In the genomic region with DNA sequence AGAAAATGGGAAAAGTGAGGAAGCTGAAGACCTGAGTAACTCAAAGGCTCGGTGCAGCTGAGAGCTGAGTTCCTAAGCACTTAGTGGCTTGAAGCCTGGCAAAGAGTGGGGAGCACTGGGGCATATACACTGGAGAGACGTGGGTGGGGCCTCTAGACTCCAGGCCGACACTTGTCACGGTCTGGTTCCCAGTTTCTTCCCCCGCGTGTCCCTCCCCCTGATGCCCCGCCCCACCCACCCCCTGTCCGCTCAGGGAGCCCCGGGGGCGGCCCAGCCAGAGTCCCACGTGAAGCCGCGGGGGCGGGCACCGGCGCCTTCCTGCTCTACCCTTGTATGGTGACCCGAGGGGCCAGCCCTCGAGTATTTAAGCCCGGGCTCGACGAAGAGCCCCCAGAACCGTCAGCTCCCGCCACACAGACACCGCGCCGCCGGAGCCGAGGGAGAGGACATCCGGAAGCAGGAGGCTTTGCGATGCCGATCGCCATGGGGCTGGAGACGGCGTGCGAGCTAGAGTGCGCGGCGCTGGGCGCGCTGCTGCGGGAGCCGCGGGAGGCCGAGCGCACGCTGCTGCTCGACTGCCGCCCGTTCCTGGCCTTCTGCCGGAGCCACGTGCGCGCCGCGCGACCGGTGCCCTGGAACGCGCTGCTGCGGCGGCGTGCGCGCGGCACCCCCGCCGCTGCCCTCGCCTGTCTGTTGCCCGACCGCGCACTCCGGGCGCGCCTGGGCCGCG, we compare ENCODE assay signal across 8 mouse cellular contexts. TPM values are rescaled to one million over a fixed set of nuclear protein-coding genes. Genes with fewer than 3 reads are reported as not detected.
DNase-seq lines count a peak whose midpoint lies in the region; ATAC-seq lines count a peak whose summit lies in the region.

A gene (plus strand): TSS at position 393 of the 730 bp plus-strand sequence.

- peaks cover 73% of the 10 kb centered on the region for H3K27me3 ChIP-seq in hindbrain, embryonic 13.5 days

- peak within 1 kb of the TSS; percentile 57 for H3K4me3 ChIP-seq in hindbrain, embryonic 13.5 days

- peaks cover 13% of the 10 kb centered on the region for H3K4me1 ChIP-seq in hindbrain, embryonic 13.5 days (replicated peaks)

- ATAC-seq in hindbrain, embryonic 13.5 days (ENCODE audit: low FRiP score) = peak; percentile 79

- no peaks in the 10 kb centered on the region for H3K36me3 ChIP-seq in hindbrain, embryonic 13.5 days

- WGBS in hindbrain, embryonic 13.5 days = under 1% methylated on average over 75 of the region's 76 CpGs

- H3K9me3 ChIP-seq in hindbrain, embryonic 13.5 days = no peaks in the 10 kb centered on the region

- peak; percentile 73 for DNase-seq in MEL-GATA-1-ER (ENCODE audit: extremely low read depth, low read depth)
- peak; percentile 45 for DNase-seq in cerebellum, adult 9-10 months
- peak; percentile 31 to 36 for DNase-seq in frontal cortex, postnatal 25 days (ENCODE audit: low spot score in 2 of 2)
- DNase-seq in layer of hippocampus, postnatal 36 days = peak; percentile 58
- DNase-seq in lung, postnatal 25 days (ENCODE audit: low spot score) = peak; percentile 89
- peak; percentile 72 for DNase-seq in ovary, postnatal 36 days (ENCODE audit: low spot score)
- DNase-seq in thymus, postnatal 10 days (ENCODE audit: low spot score in 2 of 2) = peak; percentile 98

- peak within 1 kb of the TSS; percentile 73 for H3K9ac ChIP-seq in hindbrain, embryonic 13.5 days

- peak within 1 kb of the TSS; percentile 86 for H3K4me2 ChIP-seq in hindbrain, embryonic 13.5 days

- H3K27ac ChIP-seq in hindbrain, embryonic 13.5 days = no peak within 1 kb of the TSS

RNA-seq across cellular contexts. Expression of the gene that starts here (rescaled TPM):
- 7.1 and 7.2 TPM in 2 replicates for polyA plus RNA-seq in hindbrain, embryonic 13.5 days (2015; fragmentation: Nextera tagmentation; extraction: Ambion mirVana)
- 1 to 10 TPM in 1 of 2 experiments, under 1 TPM in 1; 0.53 to 1.1 TPM for total RNA-seq in layer of hippocampus, postnatal 36 days (2021)

Comparison
In these comparisons a context has a peak if more than half of its experiments do, and no peak if none do; other contexts are left out.
1. DNase-seq: peak in every context shown above with its lines; median percentile 98 in thymus, postnatal 10 days; 89 in lung, postnatal 25 days; 73 in MEL-GATA-1-ER; 72 in ovary, postnatal 36 days; 58 in layer of hippocampus, postnatal 36 days; 45 in cerebellum, adult 9-10 months; 34 in frontal cortex, postnatal 25 days.